Mouse (Mus musculus): ENCODE measurements around the gene Acss1.

DNA sequence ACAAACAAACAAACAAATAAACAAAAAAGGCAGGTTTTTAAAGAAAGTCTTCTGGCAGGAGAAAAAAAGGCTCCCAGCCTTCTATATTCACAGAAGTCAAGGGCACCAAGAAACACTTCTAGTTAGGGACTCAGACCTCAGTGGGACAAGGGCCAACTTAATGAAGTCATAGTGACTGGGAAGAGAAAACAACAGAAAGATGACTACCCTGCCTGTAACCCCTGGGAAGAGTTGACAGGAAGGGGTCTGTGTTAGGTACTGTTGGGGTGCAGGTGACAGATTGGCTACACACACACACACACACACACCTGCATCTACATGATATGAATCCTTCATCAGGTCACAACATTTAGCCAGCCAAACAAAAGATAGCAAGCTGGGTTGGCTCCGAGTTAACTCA lies 25.1 kb downstream of the Acss1 start:
- TF ChIP-seq CTCF (IDR thresholded peaks at IDR 0.05; ENCODE audit: borderline replicate concordance, extremely low read depth, insufficient read depth, insufficient read length): no peak
- TF ChIP-seq POLR2A (IDR thresholded peaks at IDR 0.05; ENCODE audit: borderline replicate concordance, extremely low read depth, insufficient read depth, insufficient read length, poor library complexity, severe bottlenecking): no peak
